Mouse (Mus musculus): ENCODE results near the gene Slc16a6.

The Slc16a6 gene

DNA sequence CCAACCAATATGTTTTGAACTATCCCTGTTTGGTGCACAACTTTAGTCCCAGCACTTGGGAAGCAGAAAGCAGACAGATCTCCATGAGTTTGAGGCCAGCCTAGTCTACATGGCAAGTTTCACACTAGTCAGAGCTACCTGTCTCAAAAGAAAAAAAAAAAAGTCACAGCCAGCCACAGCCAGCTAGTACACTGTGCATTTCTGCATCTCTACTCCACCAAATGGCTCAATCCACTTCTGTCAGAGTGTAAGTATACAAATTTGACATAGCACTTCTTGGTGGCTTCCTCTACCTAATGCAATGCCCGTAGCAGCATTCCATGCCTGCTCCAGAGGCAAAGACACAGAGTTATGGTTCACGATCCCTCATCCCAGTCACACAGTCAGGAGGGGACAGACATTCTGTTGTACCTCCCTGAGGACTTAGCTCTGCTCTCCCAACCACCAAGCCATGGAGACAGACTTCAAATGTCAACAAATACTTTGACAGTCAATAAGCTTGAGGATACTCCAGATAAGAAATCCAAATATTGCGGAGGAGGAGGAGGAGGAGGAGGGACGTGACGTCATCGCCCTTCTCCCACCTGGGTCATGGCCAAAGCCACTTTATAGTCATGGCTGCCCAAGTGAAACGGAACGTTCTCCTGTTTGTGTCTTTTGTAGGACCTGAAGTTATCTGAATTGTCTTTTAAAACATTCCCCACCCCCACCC is 56.5 kb downstream of the Slc16a6 start:
- DNase-seq (ENCODE audit: low read depth in 1 of 2, low spot score in 2 of 2): no peak

DNA sequence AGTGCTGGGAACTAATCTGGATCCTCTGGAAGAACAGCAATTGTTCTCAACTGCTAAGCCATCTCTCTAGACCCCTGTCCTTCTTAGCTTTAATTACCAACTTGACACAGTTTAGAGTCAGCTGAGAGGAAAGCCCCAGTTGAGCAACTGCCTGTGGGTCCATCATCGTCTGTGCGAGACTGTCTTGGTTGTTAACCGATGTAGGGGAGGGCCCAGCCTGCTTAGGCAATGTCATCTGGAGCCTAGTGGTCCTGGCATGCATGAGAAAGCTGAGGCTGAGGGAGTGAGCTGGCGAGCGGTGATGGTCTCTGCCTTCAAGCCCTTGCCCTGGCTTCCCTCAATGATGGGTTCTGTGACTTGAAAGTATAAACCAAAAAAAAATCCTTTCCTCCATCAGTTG is 58.6 kb downstream of the Slc16a6 start:
- DNase-seq (ENCODE audit: low read depth in 1 of 2, low spot score in 2 of 2): no peak

DNA sequence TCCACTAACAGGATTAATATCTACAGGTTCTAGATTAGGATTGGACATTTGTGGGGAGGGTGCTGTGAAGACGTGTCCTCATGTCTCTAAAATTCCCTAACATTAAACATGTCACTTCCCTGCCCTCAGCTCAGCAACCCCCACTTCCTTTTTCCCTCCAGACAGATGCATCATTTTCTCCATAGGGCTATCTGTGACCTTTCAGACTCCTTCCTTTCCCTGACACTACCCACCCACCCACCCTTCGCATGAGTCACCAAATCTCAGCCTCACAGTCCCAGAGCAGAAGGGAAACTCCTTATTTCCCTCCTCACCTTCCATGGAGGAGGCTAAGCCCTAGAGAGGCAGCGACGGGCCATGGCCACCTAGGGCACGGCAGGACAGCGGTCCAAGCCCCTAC is 59.8 kb downstream of the Slc16a6 start, which contains the start of gene 9930022D16Rik:
Gene 9930022D16Rik, plus strand, starts transcription at position 301 of the 400 bp plus-strand sequence.
- no peak for DNase-seq (ENCODE audit: low read depth in 1 of 2, low spot score in 2 of 2)

DNA sequence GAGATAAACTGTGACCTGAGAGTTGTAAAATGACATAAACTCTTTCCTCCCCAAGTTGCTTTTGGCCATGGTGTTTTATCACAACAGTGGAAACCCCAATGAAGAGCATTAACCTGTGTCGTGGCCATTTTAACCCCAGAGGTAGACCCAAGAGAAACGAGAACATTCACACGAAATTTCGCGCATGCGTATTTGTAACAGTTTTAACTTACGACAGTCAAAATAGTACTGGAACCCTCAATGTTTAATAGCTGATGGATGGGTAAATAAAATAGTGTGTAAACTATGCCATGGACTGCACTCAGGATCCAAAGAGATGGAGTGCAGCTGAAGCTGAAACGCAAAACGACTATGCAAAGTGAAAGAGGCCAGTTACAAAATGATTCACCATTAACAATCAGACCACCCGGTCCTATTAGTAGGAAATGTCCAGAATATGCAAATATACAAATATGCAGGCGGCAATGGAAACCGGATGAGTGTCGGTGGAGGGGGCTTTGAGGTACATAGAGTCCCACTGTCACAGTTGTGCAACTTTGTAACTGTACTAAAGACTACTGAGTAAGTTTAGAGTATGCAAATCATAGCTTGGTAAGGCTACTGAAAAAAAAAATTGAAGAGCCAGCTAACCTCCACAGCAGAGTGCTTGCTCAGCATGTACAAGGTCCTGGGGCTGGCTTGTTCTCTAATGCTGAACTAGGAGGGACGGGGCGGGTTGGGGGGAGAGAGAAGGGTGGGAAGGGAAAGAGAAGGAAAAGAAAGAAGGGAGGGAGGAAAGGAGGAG is 63.0 kb downstream of the Slc16a6 start:
- no peak for DNase-seq (ENCODE audit: low read depth in 1 of 2, low spot score in 2 of 2)

DNA sequence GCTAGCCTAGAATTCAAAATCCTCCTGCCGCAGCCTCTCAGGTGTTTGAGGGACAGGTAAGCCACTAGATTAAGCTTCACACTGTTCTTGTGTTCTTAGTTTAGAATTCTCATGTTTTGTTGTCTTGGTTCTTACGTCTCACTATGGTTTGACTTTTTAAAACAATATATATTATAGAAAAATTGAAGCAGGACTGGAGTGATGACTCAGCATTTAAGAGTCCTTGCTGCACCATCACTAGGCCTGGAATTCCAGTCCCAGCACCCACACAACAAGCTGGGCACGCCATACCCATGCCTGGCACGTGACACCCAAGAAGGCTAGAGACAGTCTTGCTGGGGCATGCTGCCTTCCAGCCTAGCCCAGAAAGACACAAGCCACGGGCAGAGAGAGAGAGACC is 67.0 kb downstream of the Slc16a6 start:
- DNase-seq (ENCODE audit: low read depth in 1 of 2, low spot score in 2 of 2): no peak
